Mouse (Mus musculus) bone marrow macrophage, adult 2 months (primary cell): ENCODE data around the gene Gm10401.

Experiments used
- CTCF ChIP-seq: IDR thresholded peaks from 2 replicates; pipeline ENCODE4 v1.5.1; 2012; ENCODE audit warnings: low read depth, mild to moderate bottlenecking, low read length, moderate library complexity
- POLR2A ChIP-seq: IDR thresholded peaks from 2 replicates; pipeline ENCODE4 v1.6.1; 2012; ENCODE audit warnings: mild to moderate bottlenecking, low read depth, low read length, borderline replicate concordance

DNA sequence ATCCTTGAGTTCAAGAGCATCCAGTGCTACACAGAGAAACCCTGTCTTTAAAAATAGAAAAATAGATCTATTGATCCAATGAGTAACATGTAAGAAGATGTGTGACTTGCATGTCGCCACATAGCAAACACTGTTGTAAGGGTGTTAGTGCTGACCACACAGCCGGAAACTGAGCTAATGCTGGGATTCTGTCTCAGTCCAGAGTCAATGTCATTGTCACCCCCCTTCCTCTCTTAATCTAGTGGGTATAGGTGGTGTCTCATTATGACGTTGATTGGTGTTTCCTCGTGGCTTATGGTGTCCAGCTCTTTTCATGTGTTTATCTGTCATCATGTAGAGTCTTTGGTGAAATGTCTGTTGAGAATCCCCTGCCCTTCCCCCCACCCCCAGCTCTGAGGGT, 31.9 kb downstream of the Gm10401 start:
- TF ChIP-seq CTCF (no peak), POLR2A (no peak)
